Mouse (Mus musculus) heart, postnatal 25 days (tissue): ENCODE data around the gene Gpr82. TPM values are rescaled to one million over a fixed set of nuclear protein-coding genes. Genes with fewer than 3 reads are reported as not detected.
A peak's percentile ranks its signal among the peaks of the same experiment; 100 is the strongest.

Experiments used
- DNase-seq: peaks from one replicate; pipeline ENCODE4 v3.0.0; 2022; ENCODE audit warnings: low spot score
- intact Hi-C: fragments of 180-260 bp; cut with DNase I; formaldehyde crosslinking; loops from one replicate; pipeline ENCODE4 v1.15.1; 2025
- total RNA-seq, 2 experiments: library from RNA; stranded (reverse); gene quantifications; 2 replicates each; pipeline ENCODE4 v1.2.3; 2021

Gpr82 gene
- total RNA-seq: not detected

GRCm38 (mm10) chrX:13661063-13661462, at the start of gene Gpr82:
Gene Gpr82, plus strand, starts transcription at chrX:13661363.
- intact Hi-C loops: loop anchor here (5.0 kb wide), 1 partner anchor 144 kb away; no protein-coding TSS in a partner anchor
- DNase-seq: no peak

- intact Hi-C loops: loop anchor here (10.0 kb wide), 3 partner anchors 107 to 267 kb away; partner anchors contain the start of gene Nyx
- no peak for DNase-seq
Observed at GRCm38 (mm10) chrX:13612115-13612514, 49.0 kb upstream of the Gpr82 start.

GRCm38 (mm10) chrX:13616726-13617125, 44.4 kb upstream of the Gpr82 start:
- no peak for DNase-seq
- intact Hi-C loops: loop anchor here (10.0 kb wide), 3 partner anchors 112 to 272 kb away; partner anchors contain the start of gene Nyx

- intact Hi-C loops: loop anchor here (10.0 kb wide), 3 partner anchors 112 to 272 kb away; partner anchors contain the start of gene Nyx
- DNase-seq: no peak
Observed at GRCm38 (mm10) chrX:13617294-13617693, 43.9 kb upstream of the Gpr82 start.

- intact Hi-C loops: loop anchor here (10.0 kb wide), 3 partner anchors 114 to 274 kb away; partner anchors contain the start of gene Nyx
- DNase-seq: no peak
Observed at GRCm38 (mm10) chrX:13618476-13618875, 42.7 kb upstream of the Gpr82 start.

- intact Hi-C loops: loop anchor here (2.0 kb wide), 1 partner anchor 33 kb away; no protein-coding TSS in a partner anchor
- peak; percentile 4 for DNase-seq
Observed at GRCm38 (mm10) chrX:13621473-13621872, 39.7 kb upstream of the Gpr82 start.

- intact Hi-C loops: no loop called here
Observed at GRCm38 (mm10) chrX:13622654-13623053, 38.5 kb upstream of the Gpr82 start.

GRCm38 (mm10) chrX:13631599-13632283, 29.4 kb upstream of the Gpr82 start, which contains the start of gene Gpr34:
Gene Gpr34, plus strand, starts transcription at chrX:13632089.
- intact Hi-C loops: no loop called here
- DNase-seq: no peak

More at GRCm38 (mm10) chrX:13622654-13623053, 38.5 kb upstream of the Gpr82 start:
- no peak for DNase-seq

GRCm38 (mm10) chrX:13636398-13636797, 24.8 kb upstream of the Gpr82 start:
- DNase-seq: no peak
- intact Hi-C loops: no loop called here

GRCm38 (mm10) chrX:13638894-13639293, 22.3 kb upstream of the Gpr82 start:
- DNase-seq: no peak
- intact Hi-C loops: no loop called here

- intact Hi-C loops: loop anchor here (10.0 kb wide), 2 partner anchors 307 to 977 kb away; partner anchors contain the start of gene 1810030O07Rik
- DNase-seq: no peak
Observed at GRCm38 (mm10) chrX:13651889-13652288, 9.3 kb upstream of the Gpr82 start.

GRCm38 (mm10) chrX:13652291-13652690, 8.9 kb upstream of the Gpr82 start:
- intact Hi-C loops: loop anchor here (10.0 kb wide), 2 partner anchors 307 to 977 kb away; partner anchors contain the start of gene 1810030O07Rik
- DNase-seq: no peak

GRCm38 (mm10) chrX:13655005-13655421, 6.2 kb upstream of the Gpr82 start:
- DNase-seq: no peak
- intact Hi-C loops: loop anchor here (2.0 to 10.0 kb wide), 5 partner anchors 34 to 980 kb away; partner anchors contain the start of genes 1810030O07Rik and Ddx3x

- intact Hi-C loops: loop anchor here (2.0 to 10.0 kb wide), 6 partner anchors 35 to 981 kb away; partner anchors contain the start of genes 1810030O07Rik and Ddx3x
Observed at GRCm38 (mm10) chrX:13655906-13656305, 5.3 kb upstream of the Gpr82 start.

GRCm38 (mm10) chrX:13656721-13657120, 4.4 kb upstream of the Gpr82 start:
- DNase-seq: no peak
- intact Hi-C loops: loop anchor here (2.0 to 10.0 kb wide), 5 partner anchors 194 to 982 kb away; partner anchors contain the start of genes 1810030O07Rik and Ddx3x

More at GRCm38 (mm10) chrX:13655906-13656305, 5.3 kb upstream of the Gpr82 start:
- no peak for DNase-seq

GRCm38 (mm10) chrX:13658616-13659140, 2.5 kb upstream of the Gpr82 start:
- DNase-seq: no peak
- intact Hi-C loops: loop anchor here (5.0 to 10.0 kb wide), 4 partner anchors 196 to 984 kb away; partner anchors contain the start of genes 1810030O07Rik and Ddx3x

GRCm38 (mm10) chrX:13659201-13659890, 1.8 kb upstream of the Gpr82 start:
- intact Hi-C loops: loop anchor here (5.0 to 10.0 kb wide), 4 partner anchors 197 to 985 kb away; partner anchors contain the start of genes 1810030O07Rik and Ddx3x
- no peak for DNase-seq

GRCm38 (mm10) chrX:13668867-13669266, 7.7 kb downstream of the Gpr82 start:
- DNase-seq: no peak
- intact Hi-C loops: no loop called here

- intact Hi-C loops: no loop called here
- DNase-seq: no peak
Observed at GRCm38 (mm10) chrX:13670342-13670741, 9.2 kb downstream of the Gpr82 start.

GRCm38 (mm10) chrX:13673001-13673400, 11.8 kb downstream of the Gpr82 start:
- no peak for DNase-seq
- intact Hi-C loops: no loop called here
